ENCODE assay signal across 11 mouse cellular contexts in the genomic region with DNA sequence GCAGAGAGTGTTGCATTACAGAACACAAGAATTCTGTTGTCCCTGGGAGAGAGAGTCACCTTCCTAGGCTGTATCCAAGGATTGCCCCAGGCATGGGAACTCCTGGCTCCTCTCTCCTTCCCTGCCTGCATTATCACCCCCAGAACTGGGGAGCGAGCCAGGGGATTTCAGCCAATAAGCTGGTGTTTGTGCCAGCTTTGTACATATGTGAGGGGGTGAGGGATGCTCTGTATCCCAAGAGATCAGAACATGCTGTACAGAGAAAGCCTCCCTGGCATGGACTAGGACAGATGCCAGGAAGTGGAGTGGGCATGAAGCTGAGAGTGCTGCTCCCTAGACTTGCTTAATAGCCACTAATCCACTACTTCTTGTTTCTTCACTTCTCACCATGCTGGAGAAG. TPM values are rescaled to one million over a fixed set of nuclear protein-coding genes. Genes with fewer than 3 reads are reported as not detected.
DNase-seq lines count a peak whose midpoint lies in the region; ATAC-seq lines count a peak whose summit lies in the region.
"Had no signal": no experiment of that assay in that cellular context is flagged by ENCODE, and none has a peak within 500 bp of the region (broad histone marks: within the 10 kb centered on the region; RNA-seq: fewer than 3 reads in every experiment).

No protein-coding gene starts in this region.

- H3K4me1 ChIP-seq in hindbrain, embryonic 16.5 days (ENCODE audit: control insufficient read depth, insufficient read depth, low read depth, low read length), result no peaks in the 10 kb centered on the region
- no peaks in the 10 kb centered on the region for H3K4me1 ChIP-seq in hindbrain, embryonic 10.5 days (replicated peaks)
- H3K4me1 ChIP-seq in intestine, embryonic 16.5 days (ENCODE audit: control insufficient read depth, insufficient read depth, low read length), result no peaks in the 10 kb centered on the region
- H3K4me1 ChIP-seq: embryonic facial prominence, embryonic 10.5 days; liver, embryonic 13.5 days had no signal

- H3K9me3 ChIP-seq in hindbrain, embryonic 16.5 days (ENCODE audit: control insufficient read depth, low read length), result no peaks in the 10 kb centered on the region
- H3K9me3 ChIP-seq in hindbrain, embryonic 10.5 days, result no peaks in the 10 kb centered on the region
- H3K9me3 ChIP-seq in intestine, embryonic 16.5 days (ENCODE audit: control insufficient read depth, low read length), result no peaks in the 10 kb centered on the region
- H3K9me3 ChIP-seq: embryonic facial prominence, embryonic 10.5 days; liver, embryonic 13.5 days had no signal

- no peaks in the 10 kb centered on the region for H3K27me3 ChIP-seq in hindbrain, embryonic 16.5 days (replicated peaks; ENCODE audit: control insufficient read depth, insufficient read depth, low read length)
- H3K27me3 ChIP-seq in hindbrain, embryonic 10.5 days (ENCODE audit: insufficient read depth, poor library complexity, severe bottlenecking), result no peaks in the 10 kb centered on the region
- H3K27me3 ChIP-seq in intestine, embryonic 16.5 days (replicated peaks; ENCODE audit: control insufficient read depth, insufficient read depth, low read length), result no peaks in the 10 kb centered on the region
- H3K27me3 ChIP-seq: liver, embryonic 13.5 days had no signal

- peak; percentile 92 for ATAC-seq in hindbrain, embryonic 16.5 days
- ATAC-seq in erythroid progenitor cell, adult 5-6 weeks (replicated peaks; ENCODE audit: low FRiP score, poor library complexity, severe bottlenecking), result no peak
- ATAC-seq in intestine, embryonic 16.5 days, result no peak
- ATAC-seq: activated CD4-positive, CD25-positive, alpha-beta regulatory T cell, adult 4 months had no signal

- 52% methylated on average over 1 of the region's 1 CpGs for WGBS in hindbrain, embryonic 16.5 days
- 91% methylated on average over 1 of the region's 1 CpGs for WGBS in hindbrain, embryonic 10.5 days
- 77% methylated on average over 1 of the region's 1 CpGs for WGBS in intestine, embryonic 16.5 days

- no peak for DNase-seq in hindbrain, embryonic 10.5 days (ENCODE audit: low spot score)
- peak; percentile 72 to 87 for DNase-seq in cerebellum, postnatal 10 days
- DNase-seq in layer of hippocampus, adult 9-11 months, result peak; percentile 90
- DNase-seq in right cerebral cortex, postnatal 14 days, result peak; percentile 17
- DNase-seq in thymus, adult 18-20 months, result no peak
- DNase-seq: liver, embryonic 13.5 days had no signal

- H3K4me3 ChIP-seq in hindbrain, embryonic 16.5 days (ENCODE audit: low read length), result no peak overlapping the region
- H3K4me3 ChIP-seq in hindbrain, embryonic 10.5 days, result no peak overlapping the region
- no peak overlapping the region for H3K4me3 ChIP-seq in intestine, embryonic 16.5 days (ENCODE audit: low read length)
- H3K4me3 ChIP-seq: embryonic facial prominence, embryonic 10.5 days; liver, embryonic 13.5 days had no signal

- H3K36me3 ChIP-seq in hindbrain, embryonic 16.5 days (ENCODE audit: control insufficient read depth, insufficient read depth, low read length), result no peaks in the 10 kb centered on the region
- no peaks in the 10 kb centered on the region for H3K36me3 ChIP-seq in hindbrain, embryonic 10.5 days
- H3K36me3 ChIP-seq in intestine, embryonic 16.5 days (ENCODE audit: control insufficient read depth, insufficient read depth, low read length), result no peaks in the 10 kb centered on the region
- H3K36me3 ChIP-seq: embryonic facial prominence, embryonic 10.5 days; liver, embryonic 13.5 days had no signal

- H3K9ac ChIP-seq in hindbrain, embryonic 16.5 days (ENCODE audit: low read depth, low read length), result no peak overlapping the region
- H3K9ac ChIP-seq in intestine, embryonic 16.5 days (ENCODE audit: low read depth, low read length), result no peak overlapping the region
- H3K9ac ChIP-seq: liver, embryonic 13.5 days had no signal

- H3K27ac ChIP-seq in hindbrain, embryonic 16.5 days (ENCODE audit: low read depth, low read length), result no peak overlapping the region
- H3K27ac ChIP-seq in hindbrain, embryonic 10.5 days, result no peak overlapping the region
- H3K27ac ChIP-seq in intestine, embryonic 16.5 days (ENCODE audit: low read length), result no peak overlapping the region
- H3K27ac ChIP-seq: embryonic facial prominence, embryonic 10.5 days; liver, embryonic 13.5 days had no signal

- H3K4me2 ChIP-seq in hindbrain, embryonic 16.5 days (ENCODE audit: low read length), result no peak overlapping the region
- H3K4me2 ChIP-seq in intestine, embryonic 16.5 days (ENCODE audit: low read depth, low read length), result no peak overlapping the region
- H3K4me2 ChIP-seq: liver, embryonic 13.5 days had no signal

RNA-seq across cellular contexts. Expression of a gene that starts 53.8 kb away (rescaled TPM):
- polyA plus RNA-seq in hindbrain, embryonic 16.5 days (2015; fragmentation: Nextera tagmentation; extraction: Ambion mirVana), result 2.9 and 3.0 TPM in 2 replicates
- 0.56 and 1.2 TPM in 2 replicates for polyA plus RNA-seq in hindbrain, embryonic 10.5 days (2016; fragmentation: Nextera tagmentation; extraction: Ambion mirVana)
- not detected in 2 replicates for total RNA-seq in erythroid progenitor cell, adult 5-6 weeks (2015; ENCODE audit: low replicate concordance)
- not detected in 2 replicates for total RNA-seq in erythroid progenitor cell, adult 5-6 weeks (2017; ENCODE audit: low replicate concordance)
- polyA plus RNA-seq in intestine, embryonic 16.5 days (2015; fragmentation: Nextera tagmentation; extraction: Ambion mirVana), result 0.09 and 0.11 TPM in 2 replicates
- polyA plus RNA-seq: liver, embryonic 13.5 days had no signal

Comparison
In these comparisons a context has a peak if more than half of its experiments do, and no peak if none do; other contexts are left out.
1. DNase-seq: peak in cerebellum, postnatal 10 days (2 of 2), layer of hippocampus, adult 9-11 months (single experiment) and right cerebral cortex, postnatal 14 days (single experiment); none in hindbrain, embryonic 10.5 days (single experiment) and thymus, adult 18-20 months (0 of 2).